Mouse (Mus musculus): ENCODE data around the gene Rasgrf2. TPM values are rescaled to one million over a fixed set of nuclear protein-coding genes. Genes with fewer than 3 reads are reported as not detected.

Rasgrf2 gene
- polyA plus RNA-seq, 1 experiment from 2014 or later: 0.19 TPM

- Histone ChIP-seq H3K4me3 (no peak overlapping the region), H3K27ac (no peak overlapping the region), H3K4me2 (no peak overlapping the region), H3K27me3 (replicated peaks) (no peaks in the 10 kb centered on the region), H3K9me3 (replicated peaks) (no peaks in the 10 kb centered on the region), H3K9ac (no peak overlapping the region), H3K4me1 (no peaks in the 10 kb centered on the region), H3K36me3 (no peaks in the 10 kb centered on the region)
- no peak for ATAC-seq
- WGBS (ENCODE audit: insufficient replicate concordance): 66% methylated on average over 1 of the region's 1 CpGs
Measured at GRCm38 (mm10) chr13:91981414-91981813, 150.0 kb downstream of the Rasgrf2 start.

DNA sequence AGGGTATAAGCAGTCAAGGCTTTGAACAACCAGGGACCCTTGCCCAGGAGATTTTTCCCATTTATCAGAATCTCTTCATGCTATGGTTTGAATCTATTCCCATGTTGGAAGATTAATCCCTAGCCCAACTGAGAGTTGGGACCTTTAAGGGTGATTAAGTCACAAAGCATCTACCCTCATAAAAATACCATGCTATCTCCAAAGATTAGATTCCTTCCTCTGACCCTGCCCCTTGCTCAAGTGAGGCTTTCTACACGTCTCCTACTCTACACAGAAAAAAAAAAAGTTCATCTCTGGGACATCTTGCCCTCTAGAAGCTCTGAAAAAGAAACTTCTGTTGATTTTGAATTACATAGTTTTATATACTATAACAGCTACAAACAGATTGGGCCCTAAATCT is 154.5 kb downstream of the Rasgrf2 start:
- H3K27me3 ChIP-seq (replicated peaks): no peaks in the 10 kb centered on the region
- H3K9me3 ChIP-seq (replicated peaks): no peaks in the 10 kb centered on the region
- no peak overlapping the region for H3K27ac ChIP-seq
- H3K9ac ChIP-seq: no peak overlapping the region
- no peaks in the 10 kb centered on the region for H3K4me1 ChIP-seq
- no peaks in the 10 kb centered on the region for H3K36me3 ChIP-seq
- ATAC-seq: no peak
- H3K4me2 ChIP-seq: no peak overlapping the region
- no peak overlapping the region for H3K4me3 ChIP-seq
- 35% methylated on average over 1 of the region's 1 CpGs for WGBS (ENCODE audit: insufficient replicate concordance)

DNA sequence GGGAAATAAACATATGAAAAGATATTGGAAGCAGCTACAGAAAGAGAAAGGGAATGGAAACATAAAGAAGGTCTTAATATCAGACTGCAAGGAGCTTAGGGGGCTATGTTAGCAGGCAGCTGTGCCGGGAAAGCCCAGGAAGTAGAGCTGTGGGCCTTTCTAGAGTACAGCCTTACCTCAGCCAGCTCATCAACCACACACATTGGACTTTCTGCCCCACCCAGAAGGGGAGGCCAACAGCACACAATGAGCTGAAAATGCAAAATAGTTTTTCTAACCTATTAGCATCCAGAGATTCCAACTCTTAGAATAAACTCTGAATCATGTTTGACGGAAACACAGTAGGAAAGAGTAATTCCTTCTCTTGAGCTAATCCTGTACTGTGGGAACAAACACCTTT is 154.9 kb downstream of the Rasgrf2 start:
- Histone ChIP-seq H3K4me2 (no peak overlapping the region), H3K9me3 (replicated peaks) (no peaks in the 10 kb centered on the region), H3K27ac (no peak overlapping the region), H3K4me1 (no peaks in the 10 kb centered on the region), H3K9ac (no peak overlapping the region), H3K36me3 (no peaks in the 10 kb centered on the region), H3K4me3 (no peak overlapping the region), H3K27me3 (replicated peaks) (no peaks in the 10 kb centered on the region)
- whole genome bisulfite sequencing (ENCODE audit: insufficient replicate concordance): 72% methylated on average over 2 of the region's 2 CpGs
- ATAC-seq: no peak

- 64% methylated on average over 1 of the region's 1 CpGs for WGBS (ENCODE audit: insufficient replicate concordance)
- no peaks in the 10 kb centered on the region for H3K27me3 ChIP-seq (replicated peaks)
- H3K9ac ChIP-seq: no peak overlapping the region
- no peaks in the 10 kb centered on the region for H3K9me3 ChIP-seq (replicated peaks)
- no peak for ATAC-seq
- H3K4me2 ChIP-seq: no peak overlapping the region
- no peak overlapping the region for H3K4me3 ChIP-seq
- no peak overlapping the region for H3K27ac ChIP-seq
- H3K4me1 ChIP-seq: no peaks in the 10 kb centered on the region
- H3K36me3 ChIP-seq: no peaks in the 10 kb centered on the region
Measured at GRCm38 (mm10) chr13:91974154-91974553, 157.3 kb downstream of the Rasgrf2 start.

DNA sequence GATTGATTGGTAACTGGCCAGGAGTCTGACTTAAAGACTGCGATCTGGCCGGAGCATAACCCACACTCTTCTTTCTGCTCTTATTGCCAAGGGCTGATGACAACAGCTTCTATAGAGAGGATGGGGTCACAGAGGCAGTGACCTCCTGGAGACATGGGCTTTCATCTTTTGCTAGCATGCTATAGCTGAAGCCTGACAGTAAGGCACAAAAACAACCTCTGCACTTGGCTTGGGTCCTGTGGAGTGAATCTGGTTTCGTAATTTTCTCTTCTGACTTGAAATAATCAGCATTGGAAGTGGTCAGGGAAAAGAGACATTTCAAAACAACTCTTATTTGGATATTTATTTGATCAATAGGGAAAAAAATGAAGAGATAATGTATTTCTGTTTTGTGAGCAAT is 160.2 kb downstream of the Rasgrf2 start:
- H3K4me2 ChIP-seq: no peak overlapping the region
- 85% methylated on average over 3 of the region's 3 CpGs for WGBS (ENCODE audit: insufficient replicate concordance)
- no peak overlapping the region for H3K27ac ChIP-seq
- H3K9me3 ChIP-seq (replicated peaks): no peaks in the 10 kb centered on the region
- no peaks in the 10 kb centered on the region for H3K36me3 ChIP-seq
- no peaks in the 10 kb centered on the region for H3K4me1 ChIP-seq
- H3K27me3 ChIP-seq (replicated peaks): no peaks in the 10 kb centered on the region
- H3K4me3 ChIP-seq: no peak overlapping the region
- no peak for ATAC-seq
- no peak overlapping the region for H3K9ac ChIP-seq

GRCm38 (mm10) chr13:91956474-91956873 is 175.0 kb downstream of the Rasgrf2 start:
- Histone ChIP-seq H3K4me2 (no peak overlapping the region), H3K27me3 (replicated peaks) (no peaks in the 10 kb centered on the region), H3K9ac (no peak overlapping the region), H3K9me3 (replicated peaks) (no peaks in the 10 kb centered on the region), H3K36me3 (no peaks in the 10 kb centered on the region), H3K4me3 (no peak overlapping the region), H3K27ac (no peak overlapping the region), H3K4me1 (no peaks in the 10 kb centered on the region)
- ATAC-seq: no peak

DNA sequence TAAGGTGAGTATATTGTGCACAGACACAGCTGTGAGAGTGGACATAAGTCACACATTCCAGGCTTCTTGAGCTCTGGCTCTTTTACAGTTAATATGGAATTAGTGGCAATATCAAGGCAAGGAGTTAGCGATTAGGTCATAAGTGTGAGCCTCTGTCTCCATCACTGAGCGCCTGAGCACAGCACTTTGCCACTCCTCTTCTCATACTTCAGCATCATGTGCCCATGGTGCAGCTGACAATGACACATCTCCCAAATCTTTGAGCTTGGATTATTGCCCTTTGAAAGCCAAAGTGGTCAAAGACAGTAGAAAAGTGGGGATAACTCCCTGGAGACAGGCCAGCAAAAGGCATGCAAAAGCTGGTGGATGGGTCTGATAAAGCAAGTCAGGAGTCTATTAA is 175.8 kb downstream of the Rasgrf2 start:
- no peaks in the 10 kb centered on the region for H3K36me3 ChIP-seq
- ATAC-seq: no peak
- H3K4me3 ChIP-seq: no peak overlapping the region
- H3K4me2 ChIP-seq: no peak overlapping the region
- WGBS (ENCODE audit: insufficient replicate concordance): 79% methylated on average over 2 of the region's 2 CpGs
- H3K27ac ChIP-seq: no peak overlapping the region
- H3K9ac ChIP-seq: no peak overlapping the region
- H3K27me3 ChIP-seq (replicated peaks): no peaks in the 10 kb centered on the region
- H3K4me1 ChIP-seq: no peaks in the 10 kb centered on the region
- H3K9me3 ChIP-seq (replicated peaks): no peaks in the 10 kb centered on the region

DNA sequence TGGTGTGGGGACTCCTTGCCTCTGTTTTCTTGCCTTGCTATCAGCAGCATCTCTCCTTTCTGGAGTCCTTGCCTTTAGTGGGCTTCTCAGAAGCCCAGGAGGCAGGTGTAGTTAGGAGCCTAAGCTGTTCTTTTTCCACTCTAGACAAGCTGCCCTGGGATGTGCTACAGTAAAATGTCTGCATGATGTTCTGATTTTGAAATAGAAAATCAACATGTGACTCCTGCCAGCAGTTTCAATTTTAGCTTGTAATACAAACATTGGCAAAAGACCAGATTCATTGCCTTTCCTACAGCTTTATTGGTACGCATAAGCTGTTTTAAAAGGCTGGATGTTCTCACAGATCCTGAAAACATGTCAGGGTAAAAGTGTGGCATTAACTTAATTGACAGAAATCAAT is 176.3 kb downstream of the Rasgrf2 start:
- H3K27ac ChIP-seq: no peak overlapping the region
- no peak overlapping the region for H3K4me3 ChIP-seq
- no peaks in the 10 kb centered on the region for H3K4me1 ChIP-seq

GRCm38 (mm10) chr13:91940113-91940512 is 191.3 kb downstream of the Rasgrf2 start:
- no peaks in the 10 kb centered on the region for H3K36me3 ChIP-seq
- no peak overlapping the region for H3K9ac ChIP-seq
- no peaks in the 10 kb centered on the region for H3K27me3 ChIP-seq (replicated peaks)
- no peaks in the 10 kb centered on the region for H3K9me3 ChIP-seq (replicated peaks)
- H3K4me2 ChIP-seq: no peak overlapping the region
- 79% methylated on average over 9 of the region's 9 CpGs for WGBS (ENCODE audit: insufficient replicate concordance)
- no peaks in the 10 kb centered on the region for H3K4me1 ChIP-seq
- no peak overlapping the region for H3K4me3 ChIP-seq
- H3K27ac ChIP-seq: no peak overlapping the region
- ATAC-seq: no peak

More for the DNA sequence above, 176.3 kb downstream of the Rasgrf2 start:
- H3K9ac ChIP-seq: no peak overlapping the region
- H3K27me3 ChIP-seq (replicated peaks): no peaks in the 10 kb centered on the region
- H3K9me3 ChIP-seq (replicated peaks): no peaks in the 10 kb centered on the region
- H3K36me3 ChIP-seq: no peaks in the 10 kb centered on the region
- H3K4me2 ChIP-seq: no peak overlapping the region
- ATAC-seq: no peak
- WGBS (ENCODE audit: insufficient replicate concordance): 61% methylated on average over 1 of the region's 1 CpGs

GRCm38 (mm10) chr13:91938826-91939225 is 192.6 kb downstream of the Rasgrf2 start:
- Histone ChIP-seq H3K27ac (no peak overlapping the region), H3K4me1 (no peaks in the 10 kb centered on the region), H3K9me3 (replicated peaks) (no peaks in the 10 kb centered on the region), H3K4me3 (no peak overlapping the region), H3K9ac (no peak overlapping the region), H3K36me3 (no peaks in the 10 kb centered on the region), H3K4me2 (no peak overlapping the region), H3K27me3 (replicated peaks) (no peaks in the 10 kb centered on the region)
- 48% methylated on average over 1 of the region's 1 CpGs for WGBS (ENCODE audit: insufficient replicate concordance)
- no peak for ATAC-seq

GRCm38 (mm10) chr13:91937232-91937631 is 194.2 kb downstream of the Rasgrf2 start:
- Histone ChIP-seq H3K4me1 (no peaks in the 10 kb centered on the region), H3K4me3 (no peak overlapping the region), H3K27me3 (replicated peaks) (no peaks in the 10 kb centered on the region), H3K9ac (no peak overlapping the region), H3K27ac (no peak overlapping the region), H3K9me3 (replicated peaks) (no peaks in the 10 kb centered on the region), H3K36me3 (no peaks in the 10 kb centered on the region), H3K4me2 (no peak overlapping the region)
- ATAC-seq: no peak
- 56% methylated on average over 2 of the region's 2 CpGs for WGBS (ENCODE audit: insufficient replicate concordance)

- H3K27me3 ChIP-seq (replicated peaks): no peaks in the 10 kb centered on the region
- ATAC-seq: no peak
- H3K9ac ChIP-seq: no peak overlapping the region
- no peak overlapping the region for H3K4me2 ChIP-seq
- whole genome bisulfite sequencing (ENCODE audit: insufficient replicate concordance): 66% methylated on average over 1 of the region's 1 CpGs
- H3K27ac ChIP-seq: no peak overlapping the region
- H3K4me3 ChIP-seq: no peak overlapping the region
- H3K36me3 ChIP-seq: no peaks in the 10 kb centered on the region
- H3K9me3 ChIP-seq (replicated peaks): no peaks in the 10 kb centered on the region
- H3K4me1 ChIP-seq: no peaks in the 10 kb centered on the region
Measured at GRCm38 (mm10) chr13:91932122-91932521, 199.3 kb downstream of the Rasgrf2 start.

DNA sequence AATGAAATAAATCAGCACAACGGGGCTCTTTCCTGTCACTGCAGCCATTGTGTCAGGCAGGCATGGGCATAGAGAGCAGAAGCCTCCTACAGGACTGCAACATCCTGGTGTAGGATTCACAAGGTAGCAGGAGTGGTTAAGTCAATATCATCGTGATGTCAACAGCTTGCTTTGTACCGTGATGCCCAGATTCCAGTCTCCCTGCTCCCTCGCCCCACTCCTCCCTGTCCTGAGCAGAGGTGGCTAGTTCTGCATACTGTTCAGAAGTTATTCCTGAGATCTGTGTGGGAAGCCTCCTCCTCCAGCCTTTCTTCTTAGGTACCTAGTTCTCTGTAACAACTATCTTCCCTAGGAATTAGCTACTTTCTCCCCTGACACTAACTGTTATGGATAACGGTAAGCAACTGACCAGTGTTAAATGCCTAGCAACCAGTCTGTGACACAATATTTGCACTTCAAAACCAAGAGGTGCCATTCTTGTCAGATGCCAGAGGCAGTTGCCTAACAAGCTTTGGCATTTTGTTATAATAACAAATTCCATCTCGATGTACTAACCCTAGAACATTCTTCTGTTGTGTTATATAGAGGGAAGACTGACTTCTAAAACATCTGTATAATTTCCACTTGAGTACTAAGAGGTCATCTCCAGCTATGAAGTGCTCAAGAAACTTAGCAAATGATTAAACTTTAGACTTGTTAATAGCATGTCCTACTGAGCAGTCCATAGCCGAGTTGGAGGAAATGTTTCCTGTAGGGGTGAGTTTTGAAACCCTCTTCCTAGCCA is 201.3 kb downstream of the Rasgrf2 start:
- H3K4me3 ChIP-seq: no peak overlapping the region
- H3K9ac ChIP-seq: no peak overlapping the region
- ATAC-seq: no peak
- H3K27ac ChIP-seq: no peak overlapping the region
- H3K4me2 ChIP-seq: no peak overlapping the region
- H3K36me3 ChIP-seq: no peaks in the 10 kb centered on the region
- H3K9me3 ChIP-seq (replicated peaks): no peaks in the 10 kb centered on the region
- WGBS (ENCODE audit: insufficient replicate concordance): 58% methylated on average over 7 of the region's 7 CpGs
- H3K4me1 ChIP-seq: no peaks in the 10 kb centered on the region
- H3K27me3 ChIP-seq (replicated peaks): no peaks in the 10 kb centered on the region

Data from liver, embryonic 12.5 days (tissue).